Mouse (Mus musculus) stomach, embryonic 15.5 days (tissue): Measurements from ENCODE around the gene Pirt. TPM values are rescaled to one million over a fixed set of nuclear protein-coding genes. Genes with fewer than 3 reads are reported as not detected.

Source experiments
- ATAC-seq: fragments of 200-750 bp; cut with Nextera tagmentation; 2 replicates; pipeline ENCODE4 v1.8.0; 2017; ENCODE audit warnings: low read depth, moderate number of reproducible peaks, moderate TSS enrichment; ENCODE audit not compliant: insufficient read depth, low FRiP score
- H3K27ac ChIP-seq: fragments of 300-500 bp; sonication (generic); 2 replicates; pipeline ENCODE4 v1.5.1; 2015; ENCODE audit warnings: mild to moderate bottlenecking, inconsistent platforms
- H3K27me3 ChIP-seq: fragments of 300-500 bp; sonication (generic); replicated peaks from 2 replicates; pipeline ENCODE4 v1.6.1; 2015; ENCODE audit warnings: inconsistent platforms
- H3K36me3 ChIP-seq: fragments of 300-500 bp; sonication (generic); 2 replicates; pipeline ENCODE4 v1.6.1; 2015; ENCODE audit warnings: inconsistent platforms
- H3K4me1 ChIP-seq: fragments of 300-500 bp; sonication (generic); 2 replicates; pipeline ENCODE4 v1.6.1; 2015; ENCODE audit warnings: inconsistent platforms
- H3K4me2 ChIP-seq: fragments of 300-500 bp; sonication (generic); 2 replicates; pipeline ENCODE4 v1.6.1; 2015; ENCODE audit warnings: mild to moderate bottlenecking, inconsistent platforms
- H3K4me3 ChIP-seq: fragments of 300-500 bp; sonication (generic); replicated peaks from 2 replicates; pipeline ENCODE4 v1.5.1; 2015; ENCODE audit warnings: inconsistent platforms
- H3K9ac ChIP-seq: fragments of 300-500 bp; sonication (generic); 2 replicates; pipeline ENCODE4 v1.6.1; 2015; ENCODE audit warnings: inconsistent platforms
- H3K9me3 ChIP-seq: fragments of 300-500 bp; sonication (generic); 2 replicates; pipeline ENCODE4 v1.6.1; 2016; ENCODE audit warnings: inconsistent platforms
- WGBS: fragments of 180-500 bp; shearing (Covaris S2); methylation state at CpG from one replicate; pipeline ENCODE4 v1.1.7; 2015; 5-methylcytosine and 5-hydroxymethylcytosine counted together
- polyA plus RNA-seq: library from polyadenylated mRNA; unstranded; fragments of >200 nt; fragmentation: Nextera tagmentation; extraction: Ambion mirVana; gene quantifications from 2 replicates; pipeline ENCODE4 v1.2.1, GENCODE M21; 2015

The Pirt gene
- polyA plus RNA-seq, 1 experiment from 2014 or later, result 4.9 TPM

DNA sequence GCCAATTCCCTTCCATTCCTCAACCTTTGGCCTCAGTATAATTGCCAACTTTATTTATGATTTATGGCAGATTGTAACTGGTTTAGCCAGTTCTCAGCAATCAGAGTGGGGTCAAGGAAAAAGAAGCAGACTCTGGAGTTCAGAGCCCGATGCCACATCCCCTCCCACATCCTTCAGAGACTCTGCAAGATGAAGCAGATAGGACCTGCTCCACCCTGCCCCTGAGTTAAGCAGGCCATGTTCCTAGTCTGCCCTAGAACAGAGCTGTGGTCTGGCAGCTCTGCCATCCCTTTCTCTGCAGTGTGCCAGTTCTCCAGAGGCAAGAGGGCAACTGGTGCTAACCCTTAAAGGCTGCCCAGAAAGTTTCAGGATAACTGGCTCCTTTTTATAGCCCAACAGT lies 49.0 kb downstream of the Pirt start:
- ATAC-seq, result peak; percentile 47; the same call in 1 of the 2 replicates
- WGBS, result 52% methylated on average over 1 of the region's 1 CpGs
- no peaks in the 10 kb centered on the region for H3K9me3 ChIP-seq

DNA sequence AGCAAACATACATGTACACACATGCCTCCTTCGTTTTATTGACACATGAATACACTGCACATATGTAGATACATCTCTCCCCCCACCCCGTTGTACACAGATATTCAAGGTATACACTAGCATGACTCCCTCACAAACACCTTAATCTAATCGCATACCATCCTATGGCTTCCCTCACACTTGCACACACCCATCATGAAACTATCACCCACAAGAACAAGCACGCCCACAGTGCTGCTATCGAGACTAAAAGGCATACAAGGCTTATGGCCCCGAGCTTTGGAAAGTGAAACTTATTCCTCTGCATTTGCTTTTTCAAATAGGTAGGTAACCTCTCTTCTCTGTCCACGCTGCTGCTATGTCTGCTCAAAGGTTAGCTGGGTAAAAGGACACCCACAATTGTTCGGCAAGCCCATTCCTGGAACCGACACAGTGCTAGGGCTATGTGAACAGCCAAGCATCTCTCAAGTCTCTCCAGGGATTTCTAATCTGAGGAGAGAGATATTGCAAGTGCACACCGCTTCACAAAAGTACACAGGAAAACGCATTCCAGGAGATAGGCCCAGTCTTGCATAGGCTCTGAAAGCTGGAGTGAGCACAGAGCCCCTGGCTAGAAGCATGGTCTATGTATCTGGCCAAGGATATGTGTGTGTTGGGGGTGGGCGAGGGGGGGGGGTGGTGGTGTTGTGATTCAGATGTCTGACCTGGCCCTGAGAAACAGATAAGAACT lies 49.8 kb downstream of the Pirt start:
- 77% methylated on average over 12 of the region's 12 CpGs for WGBS
- no peak overlapping the region for H3K4me2 ChIP-seq
- H3K4me1 ChIP-seq, result no peaks in the 10 kb centered on the region
- no peak overlapping the region for H3K9ac ChIP-seq
- no peaks in the 10 kb centered on the region for H3K9me3 ChIP-seq
- 0 out of 2 replicates have a peak overlapping the region, but pooled peaks have one; percentile 36 for H3K27ac ChIP-seq
- no peak overlapping the region for H3K4me3 ChIP-seq
- H3K27me3 ChIP-seq, result no peaks in the 10 kb centered on the region
- no peaks in the 10 kb centered on the region for H3K36me3 ChIP-seq
- ATAC-seq, result no peak

More for the DNA sequence above, 49.0 kb downstream of the Pirt start:
- H3K9ac ChIP-seq, result no peak overlapping the region
- no peak overlapping the region for H3K4me3 ChIP-seq
- H3K36me3 ChIP-seq, result no peaks in the 10 kb centered on the region
- peak overlapping the region; percentile 31; the same call in 1 of the 2 replicates for H3K27ac ChIP-seq
- H3K4me1 ChIP-seq, result no peaks in the 10 kb centered on the region
- no peak overlapping the region for H3K4me2 ChIP-seq
- H3K27me3 ChIP-seq, result no peaks in the 10 kb centered on the region

- no peaks in the 10 kb centered on the region for H3K36me3 ChIP-seq
- H3K27ac ChIP-seq, result no peak overlapping the region
- H3K9ac ChIP-seq, result no peak overlapping the region
- no peaks in the 10 kb centered on the region for H3K4me1 ChIP-seq
- H3K27me3 ChIP-seq, result no peaks in the 10 kb centered on the region
- H3K4me2 ChIP-seq, result no peak overlapping the region
- H3K4me3 ChIP-seq, result no peak overlapping the region
- ATAC-seq, result no peak
- WGBS, result 79% methylated on average over 1 of the region's 1 CpGs
- H3K9me3 ChIP-seq, result no peaks in the 10 kb centered on the region
Observed at GRCm38 (mm10) chr11:66963462-66963861, 51.7 kb downstream of the Pirt start.

GRCm38 (mm10) chr11:66966500-66967116 lies 54.8 kb downstream of the Pirt start:
- H3K4me2 ChIP-seq, result no peak overlapping the region
- no peaks in the 10 kb centered on the region for H3K4me1 ChIP-seq
- no peak for ATAC-seq
- H3K9me3 ChIP-seq, result no peaks in the 10 kb centered on the region
- no peaks in the 10 kb centered on the region for H3K36me3 ChIP-seq
- no peak overlapping the region for H3K9ac ChIP-seq
- 19% methylated on average over 7 of the region's 7 CpGs for WGBS
- H3K4me3 ChIP-seq, result no peak overlapping the region
- no peaks in the 10 kb centered on the region for H3K27me3 ChIP-seq
- H3K27ac ChIP-seq, result no peak overlapping the region

GRCm38 (mm10) chr11:66968575-66968974 lies 56.8 kb downstream of the Pirt start:
- no peak overlapping the region for H3K27ac ChIP-seq
- WGBS, result 71% methylated on average over 1 of the region's 1 CpGs
- H3K9ac ChIP-seq, result no peak overlapping the region
- no peaks in the 10 kb centered on the region for H3K36me3 ChIP-seq
- no peaks in the 10 kb centered on the region for H3K27me3 ChIP-seq
- H3K4me2 ChIP-seq, result no peak overlapping the region
- no peak for ATAC-seq
- no peaks in the 10 kb centered on the region for H3K9me3 ChIP-seq
- 0 out of 2 replicates have a peak, but pooled peaks cover 4% of the 10 kb centered on the region for H3K4me1 ChIP-seq
- no peak overlapping the region for H3K4me3 ChIP-seq

DNA sequence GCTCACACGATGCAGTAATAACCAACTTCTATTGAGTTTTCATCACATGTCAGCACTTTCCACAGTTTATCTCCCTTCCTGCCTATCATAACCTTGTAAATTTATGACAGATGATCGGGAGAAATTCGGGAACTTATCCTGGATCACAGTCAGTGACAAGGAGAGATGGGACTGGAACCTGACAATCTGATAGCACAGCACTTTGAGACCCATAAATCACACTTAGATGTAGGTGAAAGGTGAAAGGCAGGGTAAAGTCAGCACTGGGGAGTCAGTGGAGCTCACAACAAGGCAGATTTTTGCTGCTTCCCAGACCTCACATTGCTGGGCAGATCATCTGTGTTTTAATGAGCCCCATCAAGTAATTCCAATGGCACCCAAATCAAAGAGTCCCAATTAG lies 61.7 kb downstream of the Pirt start:
- H3K27me3 ChIP-seq, result no peaks in the 10 kb centered on the region
- no peak overlapping the region for H3K4me3 ChIP-seq
- WGBS, result 77% methylated on average over 3 of the region's 3 CpGs
- H3K9me3 ChIP-seq, result no peaks in the 10 kb centered on the region
- H3K9ac ChIP-seq, result no peak overlapping the region
- H3K4me2 ChIP-seq, result no peak overlapping the region
- ATAC-seq, result no peak
- no peaks in the 10 kb centered on the region for H3K36me3 ChIP-seq
- H3K4me1 ChIP-seq, result 0 out of 2 replicates have a peak, but pooled peaks cover 4% of the 10 kb centered on the region
- no peak overlapping the region for H3K27ac ChIP-seq

DNA sequence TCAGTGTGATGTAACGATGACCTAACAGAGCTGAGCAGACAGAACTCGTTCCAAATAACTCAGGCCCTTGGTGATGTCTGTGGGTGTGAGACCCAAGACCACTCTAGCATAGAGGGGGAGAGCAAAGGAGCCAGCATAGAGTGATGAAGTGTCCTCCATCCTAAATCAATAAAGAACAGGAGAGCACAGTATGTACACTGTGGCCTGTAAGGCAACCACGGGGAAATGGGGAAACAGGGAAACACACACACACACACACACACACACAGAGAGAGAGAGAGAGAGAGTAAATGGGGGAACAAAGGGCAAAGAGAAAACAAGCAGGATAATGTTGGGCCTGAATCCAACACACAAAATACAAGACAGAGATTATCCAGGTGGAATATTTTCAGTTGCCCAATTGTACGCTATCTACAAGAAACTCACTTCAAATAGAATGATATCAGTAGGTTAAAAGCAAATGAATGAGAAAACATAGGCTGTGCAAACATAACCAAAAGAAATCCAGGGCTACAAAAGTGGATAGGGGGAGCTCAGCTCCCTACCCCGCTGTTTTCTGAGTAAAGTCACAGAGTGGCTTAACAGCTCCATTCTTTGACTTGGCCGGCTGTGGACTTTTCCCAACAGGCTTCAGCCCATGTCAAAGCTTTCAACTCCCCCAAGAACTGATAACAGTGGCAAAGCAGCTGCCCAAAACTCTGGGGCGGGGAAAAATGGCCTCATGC lies 64.0 kb downstream of the Pirt start:
- no peaks in the 10 kb centered on the region for H3K36me3 ChIP-seq
- no peak overlapping the region for H3K9ac ChIP-seq
- 0 out of 2 replicates have a peak, but pooled peaks cover 4% of the 10 kb centered on the region for H3K4me1 ChIP-seq
- H3K9me3 ChIP-seq, result no peaks in the 10 kb centered on the region
- 75% methylated on average over 7 of the region's 7 CpGs for WGBS
- H3K27ac ChIP-seq, result no peak overlapping the region
- no peak overlapping the region for H3K4me3 ChIP-seq
- ATAC-seq, result peak; percentile 87
- no peak overlapping the region for H3K4me2 ChIP-seq
- no peaks in the 10 kb centered on the region for H3K27me3 ChIP-seq

Other genes with a start within 250 kb of the Pirt start
- 0.57 and 0.77 TPM in 2 replicates for gene Tmem238l, start 44.7 kb downstream of the Pirt start, polyA plus RNA-seq
- gene Tmem220, start 113.2 kb downstream of the Pirt start, polyA plus RNA-seq, result 1.7 and 2.5 TPM in 2 replicates
- 24.0 and 28.1 TPM in 2 replicates for gene Adprm, start 140.6 kb downstream of the Pirt start, polyA plus RNA-seq
- 17.6 and 18.7 TPM in 2 replicates for gene Sco1, start 140.7 kb downstream of the Pirt start, polyA plus RNA-seq
- gene Myh3, start 166.3 kb downstream of the Pirt start, polyA plus RNA-seq, result 1.0 and 3.9 TPM in 2 replicates